Mouse (Mus musculus) forebrain, embryonic 13.5 days (tissue): ENCODE data around the gene Tgm1. TPM values are rescaled to one million over a fixed set of nuclear protein-coding genes. Genes with fewer than 3 reads are reported as not detected.

ENCODE experiments used
- ATAC-seq: fragments of 200-750 bp; cut with Nextera tagmentation; 2 replicates; pipeline ENCODE4 v1.8.0; 2017
- H3K27ac ChIP-seq: fragments of 300-500 bp; sonication (generic); 2 replicates; pipeline ENCODE4 v1.5.1; 2015; ENCODE audit warnings: inconsistent platforms, mild to moderate bottlenecking, moderate library complexity
- H3K27me3 ChIP-seq: fragments of 300-500 bp; sonication (generic); 2 replicates; pipeline ENCODE4 v1.6.1; 2015; ENCODE audit warnings: mild to moderate bottlenecking, inconsistent platforms
- H3K36me3 ChIP-seq: fragments of 300-500 bp; sonication (generic); 2 replicates; pipeline ENCODE4 v1.6.1; 2015; ENCODE audit warnings: mild to moderate bottlenecking, inconsistent platforms; ENCODE audit not compliant: poor library complexity, severe bottlenecking
- H3K4me1 ChIP-seq: fragments of 300-500 bp; sonication (generic); 2 replicates; pipeline ENCODE4 v1.6.1; 2015; ENCODE audit warnings: inconsistent platforms
- H3K4me2 ChIP-seq: fragments of 300-500 bp; sonication (generic); 2 replicates; pipeline ENCODE4 v1.6.1; 2015; ENCODE audit warnings: inconsistent platforms, mild to moderate bottlenecking, moderate library complexity
- H3K4me3 ChIP-seq: fragments of 300-500 bp; sonication (generic); 2 replicates; pipeline ENCODE4 v1.5.1; 2015; ENCODE audit warnings: mild to moderate bottlenecking, inconsistent platforms
- H3K9ac ChIP-seq: fragments of 300-500 bp; sonication (generic); 2 replicates; pipeline ENCODE4 v1.6.1; 2015; ENCODE audit warnings: mild to moderate bottlenecking, inconsistent platforms
- H3K9me3 ChIP-seq: fragments of 300-500 bp; sonication (generic); replicated peaks from 2 replicates; pipeline ENCODE4 v1.6.1; 2016; ENCODE audit warnings: inconsistent platforms
- WGBS: fragments of 180-500 bp; shearing (Covaris S2); methylation state at CpG from one replicate; pipeline ENCODE4 v1.1.7; 2015; 5-methylcytosine and 5-hydroxymethylcytosine counted together
- polyA plus RNA-seq: library from polyadenylated mRNA; unstranded; fragments of >200 nt; fragmentation: Nextera tagmentation; extraction: Ambion mirVana; gene quantifications from 2 replicates; pipeline ENCODE4 v1.2.1, GENCODE M21; 2015

Gene Tgm1
- polyA plus RNA-seq, 1 experiment from 2014 or later: 0.13 TPM

GRCm38 (mm10) chr14:55702761-55703160 lies 11.0 kb downstream of the Tgm1 start:
- no peaks in the 10 kb centered on the region for H3K4me1 ChIP-seq
- WGBS: 78% methylated on average over 6 of the region's 6 CpGs
- no peaks in the 10 kb centered on the region for H3K27me3 ChIP-seq
- H3K4me2 ChIP-seq: no peak overlapping the region
- ATAC-seq: no peak
- H3K9ac ChIP-seq: no peak overlapping the region
- no peak overlapping the region for H3K4me3 ChIP-seq
- no peak overlapping the region for H3K27ac ChIP-seq
- no peaks in the 10 kb centered on the region for H3K9me3 ChIP-seq
- no peaks in the 10 kb centered on the region for H3K36me3 ChIP-seq

DNA sequence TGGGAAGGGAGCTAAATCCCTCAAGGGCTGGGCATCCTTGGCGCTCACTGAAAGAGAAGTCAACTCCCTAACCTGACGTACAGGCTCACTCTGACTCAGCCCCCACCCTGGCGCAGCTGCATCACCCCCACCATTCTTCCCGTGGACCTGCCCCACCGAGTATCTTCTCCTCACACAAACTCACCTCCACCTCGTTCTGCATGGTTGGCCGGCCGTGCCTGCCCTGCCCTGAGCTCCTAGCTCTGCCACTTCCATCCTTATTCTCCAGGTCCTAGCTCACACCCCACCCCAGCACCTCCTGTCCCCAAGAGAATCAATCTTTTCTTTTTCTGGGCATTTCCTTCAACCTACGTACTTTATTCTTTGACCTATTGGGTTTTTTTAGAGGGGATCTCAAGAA lies 12.6 kb downstream of the Tgm1 start:
- no peak overlapping the region for H3K27ac ChIP-seq
- ATAC-seq: no peak
- H3K27me3 ChIP-seq: no peaks in the 10 kb centered on the region
- no peaks in the 10 kb centered on the region for H3K36me3 ChIP-seq
- no peak overlapping the region for H3K4me2 ChIP-seq
- H3K9me3 ChIP-seq: no peaks in the 10 kb centered on the region
- H3K4me1 ChIP-seq: no peaks in the 10 kb centered on the region
- H3K9ac ChIP-seq: no peak overlapping the region
- no peak overlapping the region for H3K4me3 ChIP-seq
- 55% methylated on average over 9 of the region's 9 CpGs for WGBS

- no peaks in the 10 kb centered on the region for H3K4me1 ChIP-seq
- no peaks in the 10 kb centered on the region for H3K27me3 ChIP-seq
- no peak overlapping the region for H3K9ac ChIP-seq
- no peak overlapping the region for H3K4me2 ChIP-seq
- H3K4me3 ChIP-seq: no peak overlapping the region
- no peak for ATAC-seq
- H3K27ac ChIP-seq: no peak overlapping the region
- 83% methylated on average over 4 of the region's 4 CpGs for WGBS
- no peaks in the 10 kb centered on the region for H3K36me3 ChIP-seq
- H3K9me3 ChIP-seq: no peaks in the 10 kb centered on the region
Measured at GRCm38 (mm10) chr14:55697226-55697625, 16.5 kb downstream of the Tgm1 start.

GRCm38 (mm10) chr14:55689433-55689832 lies 24.3 kb downstream of the Tgm1 start:
- H3K9me3 ChIP-seq: no peaks in the 10 kb centered on the region
- ATAC-seq: no peak
- WGBS: 84% methylated on average over 10 of the region's 10 CpGs

DNA sequence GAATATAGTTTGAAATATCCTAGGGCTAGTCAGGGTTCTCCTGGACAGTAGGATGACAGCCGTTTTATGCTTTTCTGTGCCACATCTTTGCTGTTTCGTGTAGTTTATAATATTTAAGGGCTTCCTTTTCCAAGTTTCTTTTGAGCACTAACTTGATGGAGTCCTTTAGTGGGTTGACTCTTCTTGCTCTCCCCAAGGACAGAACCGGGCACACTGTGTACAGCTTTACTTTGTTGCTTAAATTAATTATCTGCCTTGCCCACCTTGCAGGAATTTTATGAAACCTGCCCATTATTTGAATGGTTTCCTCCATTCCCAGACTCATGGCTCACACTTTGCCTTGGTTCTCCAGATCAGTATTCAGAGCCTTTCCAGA lies 31.6 kb downstream of the Tgm1 start:
- ATAC-seq: no peak
- Histone ChIP-seq H3K36me3 (peaks cover 34% of the 10 kb centered on the region), H3K9me3 (no peaks in the 10 kb centered on the region), H3K27me3 (peaks cover 5% of the 10 kb centered on the region; the same call in 1 of the 2 replicates), H3K4me1 (peaks cover 13% of the 10 kb centered on the region), H3K4me3 (peak overlapping the region; percentile 66), H3K27ac (peak overlapping the region; percentile 80; the same call in 1 of the 2 replicates), H3K9ac (peak overlapping the region; percentile 80), H3K4me2 (peak overlapping the region; percentile 89)
- 17% methylated on average over 3 of the region's 3 CpGs for WGBS

More at GRCm38 (mm10) chr14:55689433-55689832, 24.3 kb downstream of the Tgm1 start:
- Histone ChIP-seq H3K4me2 (no peak overlapping the region), H3K9ac (no peak overlapping the region), H3K27me3 (peaks cover 5% of the 10 kb centered on the region; the same call in 1 of the 2 replicates), H3K4me1 (no peaks in the 10 kb centered on the region), H3K36me3 (no peaks in the 10 kb centered on the region), H3K27ac (no peak overlapping the region), H3K4me3 (no peak overlapping the region)

- Histone ChIP-seq H3K4me2 (peak within 1 kb of the TSS; percentile 89), H3K9me3 (no peaks in the 10 kb centered on the region), H3K4me1 (peaks cover 13% of the 10 kb centered on the region), H3K9ac (peak within 1 kb of the TSS; percentile 80), H3K27ac (peak within 1 kb of the TSS; percentile 80), H3K4me3 (peak within 1 kb of the TSS; percentile 66), H3K36me3 (peaks cover 40% of the 10 kb centered on the region), H3K27me3 (peaks cover 5% of the 10 kb centered on the region; the same call in 1 of the 2 replicates)
- under 1% methylated on average over 66 of the region's 66 CpGs for whole genome bisulfite sequencing
- peak; percentile 98 for ATAC-seq
Measured at GRCm38 (mm10) chr14:55681160-55682117, 32.3 kb downstream of the Tgm1 start, which contains the start of gene Tinf2. Gene Tinf2 (minus strand): TSS chr14:55681820.

DNA sequence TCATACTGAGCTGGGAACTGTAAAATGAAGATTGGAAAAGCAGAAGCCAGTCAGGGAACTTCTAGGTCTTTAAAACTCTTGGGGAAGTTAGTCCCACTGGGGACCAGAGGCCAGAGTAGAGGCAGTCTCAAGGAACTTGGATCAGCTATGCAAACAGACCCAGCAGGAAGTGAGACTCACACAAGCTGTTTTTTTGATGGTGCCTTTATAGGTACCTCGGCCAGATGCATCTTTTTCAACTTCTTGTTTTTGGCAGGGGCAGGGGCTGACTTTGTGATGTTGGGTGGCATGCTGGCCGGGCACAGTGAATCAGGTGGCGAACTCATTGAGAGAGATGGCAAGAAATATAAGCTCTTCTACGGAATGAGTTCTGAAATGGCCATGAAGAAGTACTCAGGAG lies 36.1 kb downstream of the Tgm1 start:
- Histone ChIP-seq H3K4me3 (no peak overlapping the region), H3K27ac (no peak overlapping the region), H3K27me3 (no peaks in the 10 kb centered on the region), H3K4me1 (peaks cover 17% of the 10 kb centered on the region), H3K36me3 (peaks cover 53% of the 10 kb centered on the region), H3K4me2 (no peak overlapping the region), H3K9me3 (no peaks in the 10 kb centered on the region), H3K9ac (no peak overlapping the region)
- no peak for ATAC-seq
- WGBS: 86% methylated on average over 4 of the region's 4 CpGs

DNA sequence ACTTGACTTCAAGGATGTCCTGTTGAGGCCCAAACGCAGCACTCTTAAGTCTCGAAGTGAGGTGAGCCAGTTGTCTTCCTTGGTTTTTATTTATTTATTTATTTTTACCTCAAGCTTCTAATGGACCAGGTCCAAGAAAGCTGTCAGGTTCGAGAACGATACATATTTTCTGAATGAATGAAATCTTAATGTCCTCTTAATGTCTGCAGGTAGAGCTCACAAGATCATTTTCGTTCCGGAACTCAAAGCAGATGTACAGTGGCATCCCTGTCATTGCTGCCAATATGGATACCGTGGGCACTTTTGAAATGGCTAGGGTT lies 41.0 kb downstream of the Tgm1 start:
- ATAC-seq: no peak
- no peaks in the 10 kb centered on the region for H3K27me3 ChIP-seq
- WGBS: 83% methylated on average over 7 of the region's 7 CpGs
- peaks cover 22% of the 10 kb centered on the region for H3K4me1 ChIP-seq
- H3K36me3 ChIP-seq: peaks cover 32% of the 10 kb centered on the region
- H3K9ac ChIP-seq: peak overlapping the region; percentile 89
- H3K4me3 ChIP-seq: peak overlapping the region; percentile 77
- no peak overlapping the region for H3K27ac ChIP-seq
- peak overlapping the region; percentile 96 for H3K4me2 ChIP-seq
- no peaks in the 10 kb centered on the region for H3K9me3 ChIP-seq

GRCm38 (mm10) chr14:55671833-55672740 lies 41.6 kb downstream of the Tgm1 start, which contains the start of the genes Gmpr2 and Nedd8:
Gene Gmpr2 (plus strand): TSS chr14:55671941.
Gene Nedd8 (minus strand): TSS chr14:55672124.
- Histone ChIP-seq H3K4me2 (peak within 1 kb of the TSS; percentile 96), H3K27me3 (no peaks in the 10 kb centered on the region), H3K9me3 (no peaks in the 10 kb centered on the region), H3K9ac (peak within 1 kb of the TSS; percentile 89), H3K36me3 (peaks cover 26% of the 10 kb centered on the region), H3K27ac (peak within 1 kb of the TSS; percentile 75), H3K4me1 (peaks cover 22% of the 10 kb centered on the region), H3K4me3 (peak within 1 kb of the TSS; percentile 77)
- ATAC-seq: peak; percentile 99
- WGBS: under 1% methylated on average over 38 of the region's 38 CpGs

DNA sequence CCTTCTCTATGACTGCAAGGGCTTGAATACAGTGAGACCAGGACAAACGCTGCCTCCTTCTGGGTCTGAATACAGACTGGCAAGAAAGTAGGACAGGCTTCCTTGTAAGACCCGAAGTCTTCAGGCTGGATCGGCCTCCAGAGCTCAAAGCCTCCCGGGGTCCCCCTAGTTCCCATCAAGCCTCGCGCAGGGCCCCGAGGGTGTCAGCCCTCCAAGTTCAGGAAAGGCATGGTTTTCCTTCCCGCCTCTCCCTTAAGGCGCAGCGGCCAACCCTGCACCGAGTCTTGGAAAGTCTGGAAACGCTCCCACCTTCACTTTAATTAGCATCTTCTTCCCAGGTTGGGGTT lies 42.3 kb downstream of the Tgm1 start:
- H3K4me2 ChIP-seq: peak overlapping the region; percentile 96
- 0% methylated on average over 12 of the region's 12 CpGs for WGBS
- peak overlapping the region; percentile 75 for H3K27ac ChIP-seq
- peaks cover 25% of the 10 kb centered on the region for H3K36me3 ChIP-seq
- H3K4me1 ChIP-seq: peaks cover 22% of the 10 kb centered on the region
- ATAC-seq: peak; percentile 71
- H3K27me3 ChIP-seq: no peaks in the 10 kb centered on the region
- H3K9me3 ChIP-seq: no peaks in the 10 kb centered on the region
- H3K9ac ChIP-seq: peak overlapping the region; percentile 89
- peak overlapping the region; percentile 77 for H3K4me3 ChIP-seq

DNA sequence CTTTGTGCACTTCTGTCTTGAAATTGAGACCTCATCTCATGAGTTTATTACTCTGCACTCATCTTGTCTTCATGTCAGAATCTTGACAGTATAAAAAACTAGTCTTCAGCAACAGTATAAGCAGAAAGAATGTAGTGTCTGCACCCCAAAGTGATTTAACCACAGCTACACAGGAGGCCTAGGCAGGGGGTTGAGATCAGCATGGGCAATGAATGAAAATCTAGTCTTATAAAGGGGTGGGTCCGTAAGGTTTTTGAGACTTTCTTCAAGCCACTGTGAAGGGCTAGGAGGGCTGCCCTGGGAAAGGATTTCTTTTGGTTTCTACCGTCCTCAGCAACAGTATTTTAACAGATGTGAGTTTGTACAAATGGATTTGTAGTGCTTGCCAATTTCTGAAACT lies 53.1 kb downstream of the Tgm1 start:
- peak overlapping the region; percentile 84; the same call in 1 of the 2 replicates for H3K9ac ChIP-seq
- 0 out of 2 replicates have a peak overlapping the region, but pooled peaks have one; percentile 67 for H3K27ac ChIP-seq
- ATAC-seq: peak; percentile 26
- no peaks in the 10 kb centered on the region for H3K27me3 ChIP-seq
- WGBS: 35% methylated on average over 2 of the region's 2 CpGs
- peak overlapping the region; percentile 66 for H3K4me2 ChIP-seq
- H3K4me1 ChIP-seq: peaks cover 14% of the 10 kb centered on the region
- H3K9me3 ChIP-seq: no peaks in the 10 kb centered on the region
- peaks cover 37% of the 10 kb centered on the region for H3K36me3 ChIP-seq
- peak overlapping the region; percentile 68 for H3K4me3 ChIP-seq
